Mouse (Mus musculus): ENCODE measurements at regions not wholly inside any gene's neighbourhood (a gene's known extent, or its start where the extent isn't known, plus 50 kb on each side); places are given as distances from the start of the nearest gene placed in this dataset.

- TF ChIP-seq CTCF (IDR thresholded peaks at IDR 0.05) = no peak
- TF ChIP-seq EP300 (IDR thresholded peaks at IDR 0.05) = no peak
Measured at GRCm38 (mm10) chr2:48380786-48381185, 433.1 kb upstream of the Acvr2a start.
